Mouse (Mus musculus) kidney, postnatal 4 days (tissue): Measurements from ENCODE around the gene Shkbp1.

ENCODE experiments used
- DNase-seq, 2 experiments: peaks; one replicate each; pipeline ENCODE4 v3.0.0; 2021; ENCODE audit warnings: mixed read lengths in 2 of 2

The Shkbp1 gene

DNA sequence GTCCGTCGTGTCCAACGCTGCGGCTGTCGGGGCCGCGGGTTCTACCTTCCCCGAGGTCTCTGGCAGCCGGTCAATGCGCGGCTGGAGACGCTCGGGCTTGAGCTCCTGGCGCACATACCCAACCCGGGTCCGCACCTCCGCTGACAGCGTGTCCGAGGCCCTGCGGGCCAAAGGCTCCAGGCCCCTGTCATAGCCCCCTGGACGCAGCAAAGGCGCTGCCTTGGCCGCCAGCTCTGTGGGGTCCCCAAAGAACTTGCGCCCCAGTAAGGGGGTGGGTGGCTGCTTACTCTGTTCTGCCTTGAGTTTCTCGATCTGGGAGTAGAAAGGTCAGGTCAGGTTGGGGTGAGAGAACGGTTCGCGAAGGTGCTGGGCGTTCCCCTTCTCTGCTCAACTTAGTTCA, 8.6 kb upstream of the Shkbp1 start:
- DNase-seq = no peak

DNA sequence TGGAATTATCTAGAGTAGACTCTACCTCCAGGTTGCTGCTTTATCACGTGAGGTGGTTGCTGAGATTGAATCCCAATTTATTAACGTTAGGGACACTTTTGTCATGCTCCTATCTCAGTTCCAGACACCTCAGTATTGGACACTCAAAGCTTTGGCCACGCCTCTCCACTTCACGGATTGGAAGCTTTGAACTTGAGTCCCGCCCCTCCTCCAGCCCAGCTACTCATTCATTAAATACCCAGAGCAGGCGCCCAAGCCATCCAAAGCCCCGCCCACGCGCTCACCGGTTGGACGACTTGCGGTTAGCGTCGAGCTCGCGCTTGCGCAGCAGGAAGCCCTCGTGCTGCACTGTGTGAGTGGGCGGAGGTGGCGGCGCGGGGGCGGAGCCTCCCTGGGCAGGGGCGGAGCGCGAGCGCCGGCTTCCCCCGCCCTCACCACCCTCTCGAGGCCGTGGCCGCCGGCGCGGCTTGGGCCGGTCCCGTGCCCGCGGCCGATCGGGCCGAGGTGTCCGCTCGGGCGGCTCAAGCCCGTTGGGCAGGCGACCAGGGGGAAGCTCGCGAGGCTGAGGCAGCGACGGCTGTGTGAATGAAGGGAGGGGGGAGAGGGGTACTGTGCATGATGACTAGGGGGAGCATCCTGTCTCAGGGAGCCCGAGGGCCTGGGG, 5.6 kb upstream of the Shkbp1 start:
- peak; percentile 100 for DNase-seq

DNA sequence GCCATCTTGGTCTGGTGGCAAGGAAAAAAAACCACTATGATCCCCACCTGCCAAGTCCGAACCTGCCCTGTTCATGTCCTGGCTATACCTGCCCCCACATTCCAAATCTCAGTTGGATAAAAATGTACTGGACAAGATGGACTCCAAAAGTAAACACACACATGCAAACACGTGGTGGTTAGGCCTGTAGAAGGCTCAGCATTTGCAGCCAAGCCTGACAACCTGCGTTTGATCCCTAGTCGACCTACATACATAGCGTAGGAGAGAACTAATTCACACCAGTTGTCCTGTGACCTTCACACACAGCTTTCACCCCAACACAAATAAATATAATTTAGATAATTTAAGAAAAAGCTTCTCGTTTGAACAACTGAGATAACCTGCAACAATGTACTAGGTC, 4.9 kb upstream of the Shkbp1 start:
- no peak for DNase-seq

DNA sequence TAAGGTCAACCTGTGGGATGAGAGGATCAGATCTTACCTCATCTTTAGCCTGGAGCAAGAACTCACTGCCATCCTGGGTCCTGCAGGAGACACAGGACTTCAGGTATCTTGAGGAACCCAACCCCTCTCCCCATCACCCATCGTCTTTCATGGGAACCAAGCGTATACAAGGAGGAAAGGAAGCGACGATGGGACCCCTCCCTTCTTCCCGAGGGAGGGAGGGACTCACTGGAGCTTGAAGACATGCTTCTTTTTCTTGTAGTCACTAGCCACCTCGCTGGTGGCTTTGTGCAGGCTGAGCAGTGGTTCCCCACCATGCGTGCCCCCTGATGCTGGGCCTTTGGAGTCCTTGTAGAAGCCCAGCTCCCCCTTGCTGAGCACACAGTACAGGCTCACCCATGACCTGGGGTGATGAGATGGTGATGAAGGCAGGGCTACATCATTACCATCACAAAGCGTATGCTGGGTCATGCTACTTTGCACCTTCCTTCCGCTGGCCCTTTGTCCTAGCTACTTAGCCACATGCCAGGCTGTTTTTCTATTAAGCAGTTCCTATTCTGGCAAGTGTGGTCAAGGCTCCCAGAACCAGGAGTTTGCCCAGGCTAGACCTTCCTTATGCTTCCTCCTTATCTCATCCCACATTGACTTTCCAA, 4.0 kb upstream of the Shkbp1 start:
- no peak for DNase-seq

DNA sequence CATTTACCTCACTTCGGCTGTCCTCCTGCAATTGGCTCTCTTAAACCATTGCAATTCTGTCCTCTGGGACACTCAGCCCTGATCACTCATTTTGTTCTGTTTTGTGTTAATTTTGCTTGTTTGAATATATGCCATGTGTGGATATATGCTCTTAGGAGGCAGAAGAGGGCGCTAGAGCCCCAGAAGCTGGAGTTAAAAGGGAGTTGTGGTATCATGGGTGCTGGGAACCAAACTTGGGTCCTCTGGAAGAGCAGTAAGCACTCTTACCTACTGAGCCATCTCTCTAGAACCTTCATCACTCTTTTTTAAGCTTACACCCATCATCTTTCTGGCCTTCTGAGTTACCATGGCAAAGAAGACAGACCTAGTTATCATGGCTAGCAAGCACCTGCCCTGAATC, 3.3 kb upstream of the Shkbp1 start:
- no peak for DNase-seq

DNA sequence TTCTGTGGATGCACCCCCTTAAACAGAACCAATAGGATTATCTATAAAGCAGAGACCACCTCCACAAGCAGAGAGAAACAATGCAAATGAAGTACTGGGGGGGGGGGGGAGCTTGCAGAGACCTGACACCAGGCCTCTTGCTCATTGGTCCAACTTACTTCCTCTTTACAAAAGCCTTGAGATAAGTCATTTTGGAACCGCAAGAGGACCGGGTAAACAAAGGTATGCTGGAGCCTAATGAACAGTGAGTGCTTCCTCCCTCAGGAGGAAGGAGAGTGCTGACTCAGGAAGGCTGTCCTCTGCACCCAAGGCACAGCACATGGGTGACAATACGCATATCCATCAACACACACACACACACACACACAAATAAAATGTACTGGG, 1.8 kb upstream of the Shkbp1 start:
- DNase-seq = no peak

DNA sequence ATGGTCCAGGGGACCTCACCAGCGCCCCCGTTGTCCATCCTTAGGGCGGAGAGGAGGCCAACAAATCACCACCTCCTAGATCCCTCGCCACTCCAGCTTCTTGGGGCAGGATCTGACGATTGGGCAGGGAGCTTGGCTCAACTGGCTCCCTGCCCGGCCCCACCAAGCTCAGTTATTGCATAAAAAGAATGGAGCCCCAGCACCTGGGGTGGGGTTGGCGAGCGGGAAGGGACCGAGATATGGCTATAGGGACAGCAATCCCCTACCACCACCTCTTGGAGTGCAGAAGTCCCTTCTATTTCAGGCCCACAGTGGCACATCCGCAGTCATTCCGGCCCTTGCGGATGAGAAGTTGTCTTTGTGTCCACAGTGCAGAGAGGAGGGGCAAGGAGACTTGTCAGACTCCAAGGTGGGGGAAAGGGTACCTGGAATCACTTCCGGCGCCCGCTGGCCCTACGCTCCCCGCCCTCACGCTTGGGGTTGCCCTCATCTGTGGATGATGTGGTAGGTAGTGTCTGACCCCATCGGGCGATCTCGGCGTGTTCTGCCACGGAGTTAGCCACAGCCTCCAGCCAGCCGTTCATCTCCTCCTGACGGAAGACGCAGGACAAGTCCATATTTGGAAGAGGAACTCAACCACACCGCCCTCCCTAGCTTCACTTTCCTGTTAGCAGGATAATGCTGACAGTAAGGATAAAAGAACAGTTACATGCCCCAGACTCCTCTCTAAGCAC, 1.2 kb upstream of the Shkbp1 start, which contains the start of gene Gm20479:
Gene Gm20479, minus strand, starts transcription at position 559 of the 734 bp plus-strand sequence.
- DNase-seq = peak; percentile 60 to 69

DNA sequence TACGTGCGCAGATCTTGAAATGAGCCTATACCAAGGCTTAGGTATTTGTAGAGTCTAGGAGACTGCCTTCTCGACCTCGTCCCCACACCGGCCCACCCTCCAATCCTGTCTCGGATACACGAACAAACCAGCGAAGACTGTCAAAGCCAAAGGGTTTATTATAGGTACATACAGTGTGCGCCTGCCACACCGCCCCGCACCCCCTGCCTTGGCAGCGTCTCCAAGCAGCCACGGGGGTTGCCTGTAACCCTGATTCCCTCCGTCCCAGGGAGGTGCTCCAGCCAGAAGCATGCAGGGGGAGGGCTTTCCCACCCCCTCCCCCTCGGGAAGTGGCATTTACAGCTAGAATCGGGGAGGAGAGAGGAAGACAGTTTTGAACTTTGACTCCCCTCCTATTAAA, 429 bp upstream of the Shkbp1 start:
- DNase-seq = peak; percentile 63 to 72

DNA sequence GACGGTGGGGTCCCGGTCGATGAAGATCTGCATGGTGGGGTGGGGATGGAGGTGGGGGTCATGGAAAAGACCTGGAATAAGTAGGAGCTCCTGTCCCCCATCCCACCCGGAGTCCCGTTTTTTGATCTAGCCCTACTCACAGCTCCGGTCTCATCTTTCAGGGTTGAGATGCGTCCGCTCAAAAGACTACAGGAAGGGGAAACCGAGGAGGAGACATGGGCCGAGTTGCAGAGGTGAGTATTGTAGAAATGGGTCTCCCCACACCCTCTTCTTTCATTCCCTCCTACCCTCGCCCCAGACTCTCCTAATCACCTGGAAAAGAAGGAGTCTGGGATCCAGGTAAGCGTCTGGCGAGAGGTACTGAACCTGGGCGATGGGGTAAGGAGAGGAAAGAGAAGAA, 558 bp downstream of the Shkbp1 start:
- DNase-seq = no peak

DNA sequence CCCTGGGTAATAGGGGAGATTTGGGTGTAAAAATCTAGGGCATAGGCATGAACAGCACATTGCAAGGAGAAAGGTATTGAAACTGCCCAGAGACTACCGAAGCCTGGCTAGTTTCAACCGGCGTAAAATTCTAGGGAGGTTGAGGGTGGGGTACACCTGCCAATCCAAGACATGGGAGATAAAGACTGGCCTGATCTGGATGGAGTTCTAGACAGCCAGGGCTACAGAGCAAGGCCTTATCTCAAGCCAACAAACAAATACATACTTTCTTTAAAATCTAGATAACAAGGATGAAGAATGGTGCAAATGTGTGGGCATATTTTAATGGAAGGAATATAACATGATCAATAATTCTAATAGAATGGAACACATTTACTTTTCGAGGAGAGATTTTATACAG, 1.0 kb downstream of the Shkbp1 start:
- no peak for DNase-seq

DNA sequence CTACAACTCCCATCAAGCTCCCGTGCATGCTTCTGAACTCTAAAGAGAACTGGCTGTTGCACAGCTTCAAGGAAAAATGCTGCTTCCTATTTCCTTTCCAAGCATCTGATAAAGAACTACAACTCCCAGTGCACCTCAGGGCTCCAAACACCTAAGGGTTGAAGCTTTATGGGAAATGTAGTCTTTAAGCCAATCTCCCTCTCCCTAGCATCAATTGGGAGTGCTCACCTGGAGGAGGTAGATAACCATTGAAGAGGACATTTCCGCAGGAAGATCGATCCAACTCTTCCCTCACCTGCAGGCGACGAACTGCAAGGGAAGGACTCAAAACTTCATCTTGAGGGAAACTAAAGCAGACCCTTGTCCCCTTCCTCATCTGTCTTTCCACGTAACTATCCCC, 1.7 kb downstream of the Shkbp1 start:
- DNase-seq = peak in 1 of 2 experiments; percentile 37

DNA sequence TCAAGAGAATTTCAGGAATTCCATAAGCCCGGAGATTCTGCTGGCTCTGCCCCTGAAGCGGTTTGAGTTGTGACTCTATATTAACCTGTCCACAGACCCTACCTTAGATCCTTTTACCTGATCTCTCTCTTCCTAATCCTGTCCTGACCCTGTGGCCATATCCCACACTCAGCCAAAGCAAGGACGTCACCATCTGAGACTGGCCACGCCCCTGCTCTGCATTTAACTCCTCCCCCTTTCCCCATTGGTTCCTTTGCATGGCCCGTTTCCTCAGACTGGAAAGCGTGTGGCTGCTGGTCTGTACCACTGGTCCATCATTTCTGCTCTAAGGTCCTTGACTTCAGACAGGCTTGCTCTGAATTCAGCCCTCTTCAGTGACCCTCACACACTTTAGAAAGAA, 10.4 kb downstream of the Shkbp1 start:
- peak in 1 of 2 experiments; percentile 47 for DNase-seq

DNA sequence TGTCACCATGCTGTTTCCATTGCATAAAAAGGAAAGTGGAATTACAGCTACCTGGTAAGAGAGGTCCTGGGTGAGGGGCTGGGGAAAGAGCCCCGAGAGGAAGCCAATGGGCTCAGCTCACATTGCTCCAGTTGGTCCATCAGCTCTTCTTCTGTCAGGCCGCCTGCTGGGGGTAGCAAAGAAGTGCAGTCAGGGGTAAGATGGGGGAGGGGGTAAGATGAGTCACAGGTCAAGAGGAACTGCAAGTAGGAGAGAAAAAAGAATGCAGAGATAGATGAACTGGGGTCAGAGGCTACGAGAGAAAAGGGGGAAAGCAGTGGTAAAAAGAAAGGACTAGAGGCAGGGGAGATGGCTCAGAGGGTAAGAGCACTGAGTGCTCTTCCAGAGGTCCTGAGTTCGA, 13.2 kb downstream of the Shkbp1 start:
- DNase-seq = no peak

DNA sequence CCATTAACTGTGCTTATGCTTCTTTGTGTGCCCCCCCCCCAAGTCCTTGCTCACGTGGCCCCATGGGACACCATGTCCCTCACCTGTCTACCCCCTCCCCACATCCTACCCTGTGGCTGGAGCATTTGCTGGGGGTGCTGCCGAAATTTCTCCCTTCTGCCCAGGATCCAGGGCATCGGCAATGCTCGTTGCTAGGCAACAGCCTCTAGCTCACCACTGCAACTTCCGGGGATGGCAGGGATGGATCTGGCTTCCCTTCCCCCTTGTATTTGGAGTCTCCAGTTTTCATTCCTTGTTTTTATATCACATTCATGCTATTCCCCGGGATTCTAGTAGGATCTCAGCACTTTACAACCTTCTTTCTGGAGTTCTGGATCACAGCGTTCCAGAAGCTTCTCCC, 16.3 kb downstream of the Shkbp1 start:
- no peak for DNase-seq

DNA sequence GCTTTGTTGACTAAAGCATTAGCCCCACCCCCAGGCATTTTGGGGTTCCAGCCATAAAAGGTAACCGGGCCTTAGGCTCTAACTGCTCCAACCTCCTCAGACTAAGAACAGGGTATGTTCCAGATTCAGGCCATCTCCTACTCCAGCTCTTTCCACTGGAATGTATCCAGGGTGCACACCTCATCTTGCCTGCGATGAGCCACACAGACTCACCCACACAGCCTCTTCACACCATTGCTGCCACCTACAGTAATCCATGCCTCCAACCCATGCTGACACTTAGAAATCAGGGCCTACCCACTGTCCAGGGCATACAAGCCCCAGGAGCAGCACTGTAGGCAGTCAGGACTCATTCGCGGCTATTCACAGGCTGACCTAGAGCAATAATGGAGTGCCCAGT, 16.7 kb downstream of the Shkbp1 start:
- DNase-seq = no peak

DNA sequence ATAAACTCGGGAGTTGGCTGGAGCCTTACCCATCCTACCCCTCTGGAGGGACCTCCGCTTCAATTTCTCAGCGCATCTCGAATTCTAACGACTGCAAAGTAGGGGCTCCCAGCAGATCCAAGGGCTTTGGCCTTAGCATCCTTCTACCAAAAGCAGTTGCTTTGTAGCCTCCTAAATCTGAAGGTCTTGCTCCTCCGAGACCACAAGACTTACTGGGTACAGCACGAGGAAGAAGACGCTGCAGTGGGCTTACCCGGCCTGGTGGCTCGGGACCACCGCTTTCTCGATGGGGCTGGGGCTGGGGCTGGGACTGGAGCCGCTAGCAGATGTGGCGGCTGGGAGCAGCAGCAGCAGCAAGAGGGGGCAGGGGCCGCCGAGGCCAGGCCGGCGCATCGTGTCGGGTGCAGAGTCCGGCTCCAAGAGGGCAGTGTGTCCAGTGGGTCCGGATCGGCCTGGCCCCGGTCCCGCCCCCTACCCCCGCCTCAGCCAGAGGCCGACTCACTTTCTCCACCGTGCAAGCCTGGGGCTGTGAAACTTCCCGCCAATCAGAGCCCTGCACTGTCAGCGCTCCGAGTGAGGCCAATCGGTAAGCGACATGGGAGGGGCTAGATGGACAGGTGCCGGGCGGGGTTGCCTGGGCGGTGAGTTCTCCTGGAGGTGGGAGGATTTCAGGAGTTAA, 18.5 kb downstream of the Shkbp1 start, which contains the start of gene Ltbp4:
Gene Ltbp4, minus strand, starts transcription at position 518 of the 679 bp plus-strand sequence.
- peak; percentile 73 to 85 for DNase-seq

DNA sequence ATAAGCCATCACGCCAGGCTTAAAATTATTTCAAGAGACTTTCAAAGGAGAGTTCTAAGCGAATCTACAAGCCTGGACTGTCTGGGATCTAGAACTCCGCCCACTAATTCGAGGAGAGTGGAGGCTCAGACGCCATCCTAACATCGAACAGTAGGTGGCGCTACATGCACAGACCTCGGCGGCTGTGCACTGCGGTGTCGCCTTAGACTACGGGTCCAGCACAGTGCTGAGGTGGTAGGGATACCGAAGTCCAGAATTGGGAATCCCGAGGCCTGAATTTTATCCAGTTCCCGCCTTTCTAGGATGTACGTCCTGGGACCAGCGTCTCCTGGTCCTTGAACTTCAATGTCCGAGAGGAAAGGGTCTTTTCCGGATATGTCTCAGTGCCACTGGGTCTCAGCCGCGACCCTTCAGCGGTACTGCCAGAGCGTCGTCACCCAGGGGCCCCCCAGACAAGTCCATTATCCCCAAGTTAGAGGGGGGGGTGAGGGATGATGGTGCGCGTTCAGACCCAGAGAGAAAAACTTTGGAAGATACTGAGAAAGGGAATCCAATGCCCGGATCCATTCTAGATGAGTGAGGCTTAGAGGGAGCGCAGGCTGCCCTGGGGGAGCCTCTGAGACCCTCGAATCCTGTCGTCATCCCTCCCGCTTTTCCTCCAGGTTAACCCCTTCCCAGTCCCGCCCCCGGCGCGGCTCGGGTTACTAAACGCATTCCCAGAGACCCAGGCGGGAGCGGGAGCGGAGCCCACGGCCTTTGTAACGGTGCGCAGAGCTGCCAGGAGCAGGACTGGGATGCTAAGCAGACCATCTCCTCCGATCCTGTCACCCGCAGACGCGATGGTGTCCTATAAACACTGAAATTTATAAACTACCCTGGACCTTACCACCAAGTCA, 19.6 kb downstream of the Shkbp1 start:
- DNase-seq = peak; percentile 95

DNA sequence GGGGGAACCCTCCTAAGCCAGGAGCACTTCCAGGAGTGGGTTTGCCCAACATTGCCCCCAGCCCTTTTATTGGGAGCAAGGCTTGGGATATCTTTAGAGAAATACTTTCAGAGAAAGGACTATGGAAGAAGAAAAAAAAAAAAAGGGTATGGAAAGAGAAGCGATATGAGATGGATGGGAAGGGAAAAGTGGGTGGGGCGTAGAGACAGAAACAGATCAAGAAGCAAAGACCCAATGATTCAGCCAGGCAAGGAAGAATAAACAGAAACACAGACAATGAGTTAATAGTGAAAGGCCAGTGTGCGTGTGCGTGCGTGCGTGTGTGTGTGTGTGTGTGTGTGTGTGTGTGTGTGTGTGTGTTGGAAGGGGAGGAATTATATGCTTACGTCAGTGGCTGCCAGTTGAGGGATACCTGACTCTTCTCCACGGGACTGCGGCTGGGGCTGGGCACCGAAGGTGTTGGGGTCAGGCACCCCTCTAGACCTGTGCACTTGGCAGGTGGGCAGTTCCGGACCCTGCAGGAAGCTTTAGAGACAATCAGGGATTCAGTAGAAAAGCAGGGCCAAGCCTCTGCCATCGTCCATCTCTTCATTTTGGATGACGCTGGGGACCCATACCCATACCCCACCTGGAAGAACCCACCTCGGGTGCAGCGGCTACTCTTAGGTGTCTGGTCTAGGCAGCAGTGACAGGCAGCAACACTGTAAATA, 20.7 kb downstream of the Shkbp1 start:
- DNase-seq = no peak

DNA sequence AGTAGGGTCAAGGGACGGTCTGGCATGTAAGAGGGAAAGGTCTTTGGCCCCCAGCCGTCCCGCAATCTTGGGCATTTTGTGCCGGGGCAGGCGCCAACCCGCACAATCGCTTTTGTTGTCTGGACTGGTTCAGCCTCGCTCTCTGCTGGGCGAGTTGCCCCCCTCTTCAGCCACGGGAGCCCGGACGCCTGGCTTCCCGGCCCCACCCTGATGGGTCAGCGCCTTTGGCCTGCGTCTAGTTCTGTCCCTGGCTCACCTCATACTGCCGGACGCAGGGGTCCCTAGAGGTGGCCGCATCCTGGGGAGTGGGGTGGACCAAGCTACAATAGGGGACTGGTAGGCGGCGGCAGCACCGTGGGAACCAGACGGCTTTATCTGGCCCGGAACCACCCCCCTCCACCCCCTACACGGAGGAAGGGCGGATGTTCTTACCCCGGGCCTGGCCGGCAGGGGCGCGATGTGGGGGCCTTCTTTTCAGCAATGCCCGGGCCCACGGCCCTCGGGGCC, 21.4 kb downstream of the Shkbp1 start:
- peak; percentile 49 to 63 for DNase-seq

DNA sequence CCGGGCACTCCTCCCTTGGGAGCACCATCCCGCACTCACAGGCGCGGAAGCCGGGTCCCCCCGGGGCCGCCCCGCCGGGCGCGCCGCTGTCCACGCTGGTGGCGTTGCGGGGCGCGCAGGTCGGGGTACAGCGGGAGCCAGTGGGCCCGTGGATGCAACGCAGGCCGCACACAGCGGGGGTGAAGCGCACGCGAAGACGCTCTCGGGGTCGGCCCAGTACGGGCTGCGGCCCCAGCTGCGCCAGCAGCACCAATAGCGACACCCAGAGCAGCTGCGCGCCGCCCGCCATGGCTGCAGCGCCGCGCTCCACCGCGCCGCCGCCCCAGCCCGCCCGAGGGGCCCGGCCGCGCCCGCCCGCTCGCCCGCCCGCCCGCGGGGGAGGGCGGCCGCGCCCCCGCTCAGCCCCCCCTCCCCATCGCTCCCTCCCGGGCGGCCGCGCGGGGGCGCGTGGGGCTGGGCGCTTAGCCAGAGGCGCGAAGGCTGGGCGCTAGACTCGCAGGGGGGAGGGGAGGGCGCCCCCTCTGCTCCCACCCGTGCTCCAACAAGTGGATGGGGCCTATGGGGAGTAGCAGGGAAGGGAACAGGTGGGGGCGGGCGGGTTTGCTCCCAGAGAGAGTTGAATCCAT, 22.4 kb downstream of the Shkbp1 start:
- peak; percentile 59 to 66 for DNase-seq
